Mouse (Mus musculus): ENCODE results near the gene Sec23a. TPM values are rescaled to one million over a fixed set of nuclear protein-coding genes. Genes with fewer than 3 reads are reported as not detected.
A peak's percentile ranks its signal among the peaks of the same experiment; 100 is the strongest.

Sec23a gene
- polyA plus RNA-seq, 1 experiment from 2014 or later, result 48.4 TPM

GRCm38 (mm10) chr12:59053976-59054375, 42.2 kb upstream of the Sec23a start:
- Histone ChIP-seq H3K27ac (ENCODE audit: low read depth) (no peak overlapping the region), H3K4me2 (ENCODE audit: low read depth, low read length) (no peak overlapping the region), H3K4me3 (ENCODE audit: low read depth, low read length) (no peak overlapping the region), H3K9me3 (ENCODE audit: low read length) (no peaks in the 10 kb centered on the region), H3K36me3 (replicated peaks; ENCODE audit: insufficient read depth, low read length) (peaks cover 17% of the 10 kb centered on the region), H3K27me3 (ENCODE audit: insufficient read depth, low read length) (no peaks in the 10 kb centered on the region), H3K9ac (replicated peaks) (no peak overlapping the region), H3K4me1 (ENCODE audit: insufficient read depth) (peaks cover 15% of the 10 kb centered on the region; the same call in 1 of the 2 replicates)
- TF ChIP-seq CTCF (IDR thresholded peaks at IDR 0.05; ENCODE audit: low read depth) (no peak), EP300 (IDR thresholded peaks at IDR 0.05; ENCODE audit: low read depth) (no peak)
- ATAC-seq (no peak), DNase-seq (no peak)

GRCm38 (mm10) chr12:59053166-59053565, 41.3 kb upstream of the Sec23a start:
- Histone ChIP-seq H3K27ac (ENCODE audit: low read depth) (no peak overlapping the region), H3K4me3 (ENCODE audit: low read depth, low read length) (no peak overlapping the region), H3K36me3 (replicated peaks; ENCODE audit: insufficient read depth, low read length) (peaks cover 21% of the 10 kb centered on the region; the same call in 1 of the 2 replicates), H3K4me2 (ENCODE audit: low read depth, low read length) (no peak overlapping the region), H3K4me1 (ENCODE audit: insufficient read depth) (peaks cover 15% of the 10 kb centered on the region; the same call in 1 of the 2 replicates), H3K9me3 (ENCODE audit: low read length) (no peaks in the 10 kb centered on the region), H3K9ac (replicated peaks) (no peak overlapping the region), H3K27me3 (ENCODE audit: insufficient read depth, low read length) (no peaks in the 10 kb centered on the region)
- TF ChIP-seq EP300 (IDR thresholded peaks at IDR 0.05; ENCODE audit: low read depth), result no peak
- TF ChIP-seq CTCF (IDR thresholded peaks at IDR 0.05; ENCODE audit: low read depth), result no peak
- DNase-seq (no peak), ATAC-seq (peak; percentile 58; the same call in 1 of the 2 replicates)
- WGBS (ENCODE audit: insufficient replicate concordance), result 68% methylated on average over 5 of the region's 5 CpGs

- no peaks in the 10 kb centered on the region for H3K9me3 ChIP-seq (ENCODE audit: low read length)
- TF ChIP-seq EP300 (IDR thresholded peaks at IDR 0.05; ENCODE audit: low read depth) (no peak), CTCF (IDR thresholded peaks at IDR 0.05; ENCODE audit: low read depth) (no peak)
- no peak for ATAC-seq
- 52% methylated on average over 3 of the region's 3 CpGs for WGBS (ENCODE audit: insufficient replicate concordance)
- no peak for DNase-seq
- no peak overlapping the region for H3K4me3 ChIP-seq (ENCODE audit: low read depth, low read length)
- no peak overlapping the region for H3K9ac ChIP-seq (replicated peaks)
- H3K36me3 ChIP-seq (replicated peaks; ENCODE audit: insufficient read depth, low read length), result peaks cover 24% of the 10 kb centered on the region; the same call in 1 of the 2 replicates
- H3K4me1 ChIP-seq (ENCODE audit: insufficient read depth), result peaks cover 13% of the 10 kb centered on the region; the same call in 1 of the 2 replicates
- no peak overlapping the region for H3K27ac ChIP-seq (ENCODE audit: low read depth)
- no peaks in the 10 kb centered on the region for H3K27me3 ChIP-seq (ENCODE audit: insufficient read depth, low read length)
- no peak overlapping the region for H3K4me2 ChIP-seq (ENCODE audit: low read depth, low read length)
Observed at GRCm38 (mm10) chr12:59052470-59052869, 40.7 kb upstream of the Sec23a start.

GRCm38 (mm10) chr12:59040851-59041250, 29.0 kb upstream of the Sec23a start:
- peak; percentile 53 for ATAC-seq
- H3K27ac ChIP-seq (ENCODE audit: low read depth), result peak overlapping the region; percentile 92; the same call in 1 of the 2 replicates

GRCm38 (mm10) chr12:59039971-59040844, 28.4 kb upstream of the Sec23a start:
- Histone ChIP-seq H3K4me1 (ENCODE audit: insufficient read depth) (peaks cover 5% of the 10 kb centered on the region; the same call in 1 of the 2 replicates), H3K27me3 (ENCODE audit: insufficient read depth, low read length) (no peaks in the 10 kb centered on the region), H3K4me2 (ENCODE audit: low read depth, low read length) (peak overlapping the region; percentile 64), H3K27ac (ENCODE audit: low read depth) (peak overlapping the region; percentile 92), H3K9ac (replicated peaks) (peak overlapping the region; percentile 57), H3K4me3 (ENCODE audit: low read depth, low read length) (peak overlapping the region; percentile 21), H3K36me3 (replicated peaks; ENCODE audit: insufficient read depth, low read length) (peaks cover 22% of the 10 kb centered on the region), H3K9me3 (ENCODE audit: low read length) (no peaks in the 10 kb centered on the region)
- DNase-seq (peak; percentile 74), ATAC-seq (peak; percentile 87)
- 8% methylated on average over 23 of the region's 23 CpGs for WGBS (ENCODE audit: insufficient replicate concordance)
- TF ChIP-seq CTCF (IDR thresholded peaks at IDR 0.05; ENCODE audit: low read depth) (no peak), EP300 (IDR thresholded peaks at IDR 0.05; ENCODE audit: low read depth) (peak; percentile 16)

More at GRCm38 (mm10) chr12:59040851-59041250, 29.0 kb upstream of the Sec23a start:
- Histone ChIP-seq H3K4me1 (ENCODE audit: insufficient read depth) (peaks cover 5% of the 10 kb centered on the region; the same call in 1 of the 2 replicates), H3K4me3 (ENCODE audit: low read depth, low read length) (no peak overlapping the region), H3K4me2 (ENCODE audit: low read depth, low read length) (no peak overlapping the region), H3K9me3 (ENCODE audit: low read length) (no peaks in the 10 kb centered on the region), H3K27me3 (ENCODE audit: insufficient read depth, low read length) (no peaks in the 10 kb centered on the region), H3K36me3 (replicated peaks; ENCODE audit: insufficient read depth, low read length) (peaks cover 27% of the 10 kb centered on the region), H3K9ac (replicated peaks) (no peak overlapping the region)
- no peak for DNase-seq
- WGBS (ENCODE audit: insufficient replicate concordance), result 21% methylated on average over 7 of the region's 7 CpGs
- no peak for TF ChIP-seq EP300 (IDR thresholded peaks at IDR 0.05; ENCODE audit: low read depth)
- TF ChIP-seq CTCF (IDR thresholded peaks at IDR 0.05; ENCODE audit: low read depth), result no peak
